Mouse (Mus musculus): ENCODE measurements around the gene Htt. TPM values are rescaled to one million over a fixed set of nuclear protein-coding genes. Genes with fewer than 3 reads are reported as not detected.
A peak's percentile ranks its signal among the peaks of the same experiment; 100 is the strongest.

Gene Htt
- polyA plus RNA-seq, 1 experiment from 2014 or later = 22.2 TPM

GRCm38 (mm10) chr5:34899787-34900469, 138.4 kb downstream of the Htt start:
- 94% methylated on average over 6 of the region's 6 CpGs for WGBS
- no peaks in the 10 kb centered on the region for H3K9me3 ChIP-seq
- no peak overlapping the region for H3K27ac ChIP-seq (replicated peaks)

GRCm38 (mm10) chr5:34902371-34902770, 140.8 kb downstream of the Htt start:
- peaks cover 90% of the 10 kb centered on the region for H3K36me3 ChIP-seq
- no peak for ATAC-seq (ENCODE audit: low FRiP score, low read depth)
- H3K4me2 ChIP-seq (replicated peaks) = no peak overlapping the region
- H3K4me1 ChIP-seq = no peaks in the 10 kb centered on the region
- H3K27me3 ChIP-seq = no peaks in the 10 kb centered on the region
- no peak overlapping the region for H3K27ac ChIP-seq (replicated peaks)
- H3K9me3 ChIP-seq = no peaks in the 10 kb centered on the region
- H3K4me3 ChIP-seq = no peak overlapping the region
- H3K9ac ChIP-seq (replicated peaks) = no peak overlapping the region

More at GRCm38 (mm10) chr5:34899787-34900469, 138.4 kb downstream of the Htt start:
- ATAC-seq (ENCODE audit: low FRiP score, low read depth) = no peak
- Histone ChIP-seq H3K4me1 (no peaks in the 10 kb centered on the region), H3K9ac (replicated peaks) (no peak overlapping the region), H3K36me3 (peaks cover 88% of the 10 kb centered on the region), H3K4me3 (no peak overlapping the region), H3K4me2 (replicated peaks) (no peak overlapping the region), H3K27me3 (no peaks in the 10 kb centered on the region)

GRCm38 (mm10) chr5:34902811-34903385, 141.4 kb downstream of the Htt start:
- WGBS = 94% methylated on average over 5 of the region's 5 CpGs
- H3K4me3 ChIP-seq = no peak overlapping the region
- H3K27me3 ChIP-seq = no peaks in the 10 kb centered on the region
- H3K9me3 ChIP-seq = no peaks in the 10 kb centered on the region
- H3K27ac ChIP-seq (replicated peaks) = no peak overlapping the region
- no peak for ATAC-seq (ENCODE audit: low FRiP score, low read depth)
- peaks cover under 1% of the 10 kb centered on the region; the same call in 1 of the 2 replicates for H3K4me1 ChIP-seq
- peaks cover 90% of the 10 kb centered on the region for H3K36me3 ChIP-seq
- no peak overlapping the region for H3K4me2 ChIP-seq (replicated peaks)
- H3K9ac ChIP-seq (replicated peaks) = no peak overlapping the region

- no peak overlapping the region for H3K4me2 ChIP-seq (replicated peaks)
- H3K27me3 ChIP-seq = no peaks in the 10 kb centered on the region
- no peak for ATAC-seq (ENCODE audit: low FRiP score, low read depth)
- no peak overlapping the region for H3K4me3 ChIP-seq
- no peak overlapping the region for H3K9ac ChIP-seq (replicated peaks)
- H3K27ac ChIP-seq (replicated peaks) = no peak overlapping the region
- peaks cover 88% of the 10 kb centered on the region for H3K36me3 ChIP-seq
- peaks cover 5% of the 10 kb centered on the region; the same call in 1 of the 2 replicates for H3K4me1 ChIP-seq
- no peaks in the 10 kb centered on the region for H3K9me3 ChIP-seq
These were observed 142.9 kb downstream of the Htt start for GRCm38 (mm10) chr5:34904412-34904811.

- Histone ChIP-seq H3K36me3 (peaks cover 76% of the 10 kb centered on the region), H3K4me1 (peaks cover 5% of the 10 kb centered on the region; the same call in 1 of the 2 replicates), H3K4me2 (replicated peaks) (no peak overlapping the region), H3K27me3 (no peaks in the 10 kb centered on the region), H3K4me3 (no peak overlapping the region), H3K9ac (replicated peaks) (no peak overlapping the region), H3K27ac (replicated peaks) (no peak overlapping the region), H3K9me3 (no peaks in the 10 kb centered on the region)
- 94% methylated on average over 4 of the region's 4 CpGs for WGBS
- ATAC-seq (ENCODE audit: low FRiP score, low read depth) = no peak
These were observed 145.7 kb downstream of the Htt start for GRCm38 (mm10) chr5:34907230-34907629.

- Histone ChIP-seq H3K9ac (replicated peaks) (no peak within 1 kb of the TSS; the same call in 1 of the 2 replicates), H3K4me2 (replicated peaks) (no peak within 1 kb of the TSS), H3K4me1 (peaks cover 5% of the 10 kb centered on the region; the same call in 1 of the 2 replicates), H3K36me3 (peaks cover 67% of the 10 kb centered on the region), H3K27ac (replicated peaks) (no peak within 1 kb of the TSS), H3K9me3 (no peaks in the 10 kb centered on the region), H3K27me3 (no peaks in the 10 kb centered on the region), H3K4me3 (no peak within 1 kb of the TSS)
- WGBS = 90% methylated on average over 6 of the region's 6 CpGs
- no peak for ATAC-seq (ENCODE audit: low FRiP score, low read depth)
These were observed 146.6 kb downstream of the Htt start, which contains the start of gene Msantd1 for GRCm38 (mm10) chr5:34907910-34908725. Msantd1 (plus strand) TSS chr5:34908012.

GRCm38 (mm10) chr5:34908726-34909633, 147.4 kb downstream of the Htt start:
- Histone ChIP-seq H3K27ac (replicated peaks) (no peak overlapping the region), H3K9ac (replicated peaks) (no peak overlapping the region; the same call in 1 of the 2 replicates), H3K27me3 (no peaks in the 10 kb centered on the region), H3K9me3 (no peaks in the 10 kb centered on the region), H3K4me1 (peaks cover 5% of the 10 kb centered on the region; the same call in 1 of the 2 replicates), H3K4me3 (no peak overlapping the region), H3K4me2 (replicated peaks) (no peak overlapping the region), H3K36me3 (peaks cover 60% of the 10 kb centered on the region)
- no peak for ATAC-seq (ENCODE audit: low FRiP score, low read depth)
- WGBS = 77% methylated on average over 9 of the region's 9 CpGs

- peaks cover 51% of the 10 kb centered on the region for H3K36me3 ChIP-seq
- no peak overlapping the region for H3K4me3 ChIP-seq
- no peak overlapping the region for H3K4me2 ChIP-seq (replicated peaks)
- no peak overlapping the region for H3K27ac ChIP-seq (replicated peaks)
- H3K9me3 ChIP-seq = no peaks in the 10 kb centered on the region
- no peaks in the 10 kb centered on the region for H3K27me3 ChIP-seq
- no peak overlapping the region for H3K9ac ChIP-seq (replicated peaks)
- 92% methylated on average over 1 of the region's 1 CpGs for WGBS
- no peak for ATAC-seq (ENCODE audit: low FRiP score, low read depth)
- peaks cover 5% of the 10 kb centered on the region; the same call in 1 of the 2 replicates for H3K4me1 ChIP-seq
These were observed 148.3 kb downstream of the Htt start for GRCm38 (mm10) chr5:34909634-34910503.

GRCm38 (mm10) chr5:34910504-34910815, 148.9 kb downstream of the Htt start:
- H3K4me1 ChIP-seq = peaks cover 5% of the 10 kb centered on the region; the same call in 1 of the 2 replicates
- H3K36me3 ChIP-seq = peaks cover 45% of the 10 kb centered on the region
- no peaks in the 10 kb centered on the region for H3K9me3 ChIP-seq
- H3K4me3 ChIP-seq = no peak overlapping the region
- H3K27ac ChIP-seq (replicated peaks) = no peak overlapping the region
- no peak overlapping the region for H3K4me2 ChIP-seq (replicated peaks)
- no peak for ATAC-seq (ENCODE audit: low FRiP score, low read depth)
- no peak overlapping the region for H3K9ac ChIP-seq (replicated peaks)
- H3K27me3 ChIP-seq = no peaks in the 10 kb centered on the region
- 86% methylated on average over 4 of the region's 4 CpGs for whole genome bisulfite sequencing

GRCm38 (mm10) chr5:34915801-34916200, 154.3 kb downstream of the Htt start:
- ATAC-seq (ENCODE audit: low FRiP score, low read depth) = 0 out of 2 replicates have a peak, but pooled peaks have one; percentile 69
- H3K27me3 ChIP-seq = no peaks in the 10 kb centered on the region
- H3K4me2 ChIP-seq (replicated peaks) = no peak overlapping the region
- peaks cover 13% of the 10 kb centered on the region for H3K4me1 ChIP-seq
- H3K27ac ChIP-seq (replicated peaks) = no peak overlapping the region
- H3K4me3 ChIP-seq = no peak overlapping the region
- peaks cover 2% of the 10 kb centered on the region for H3K36me3 ChIP-seq
- WGBS = 11% methylated on average over 1 of the region's 1 CpGs
- no peaks in the 10 kb centered on the region for H3K9me3 ChIP-seq
- H3K9ac ChIP-seq (replicated peaks) = no peak overlapping the region
